Mouse (Mus musculus) brain, adult 2 months (tissue): ENCODE measurements at regions not wholly inside any gene's neighbourhood (a gene's known extent, or its start where the extent isn't known, plus 50 kb on each side); places are given as distances from the start of the nearest gene placed in this dataset.

ENCODE experiments used
- DNase-seq: peaks from one replicate; pipeline ENCODE4 v3.0.0; 2011; ENCODE audit warnings: low read depth, low spot score

GRCm38 (mm10) chr9:47129101-47129500 lies 130.6 kb downstream of the Gm4791 start:
- DNase-seq = no peak

- no peak for DNase-seq
Observed at GRCm38 (mm10) chr9:47133454-47133853, 134.9 kb downstream of the Gm4791 start.

GRCm38 (mm10) chr9:47133873-47134272 lies 135.3 kb downstream of the Gm4791 start:
- no peak for DNase-seq

- DNase-seq = no peak
Observed at GRCm38 (mm10) chr9:47134479-47134878, 135.9 kb downstream of the Gm4791 start.

- DNase-seq = no peak
Observed at GRCm38 (mm10) chr9:47136641-47137040, 138.1 kb downstream of the Gm4791 start.

GRCm38 (mm10) chr9:47153471-47153870 lies 154.9 kb downstream of the Gm4791 start:
- DNase-seq = no peak

- DNase-seq = no peak
Observed at GRCm38 (mm10) chr9:47165480-47166131, 167.1 kb downstream of the Gm4791 start.

- no peak for DNase-seq
Observed at GRCm38 (mm10) chr9:47167681-47168240, 169.2 kb downstream of the Gm4791 start.

GRCm38 (mm10) chr9:47176044-47176443 lies 177.5 kb downstream of the Gm4791 start:
- no peak for DNase-seq

GRCm38 (mm10) chr9:47218101-47218500 lies 219.6 kb downstream of the Gm4791 start:
- no peak for DNase-seq

GRCm38 (mm10) chr9:47223536-47223935 lies 225.0 kb downstream of the Gm4791 start:
- no peak for DNase-seq

- no peak for DNase-seq
Observed at GRCm38 (mm10) chr9:47224249-47224648, 225.7 kb downstream of the Gm4791 start.

GRCm38 (mm10) chr9:47226476-47227271 lies 228.1 kb downstream of the Gm4791 start:
- DNase-seq = peak; percentile 94

GRCm38 (mm10) chr9:47227298-47227697 lies 228.8 kb downstream of the Gm4791 start:
- no peak for DNase-seq

- no peak for DNase-seq
Observed at GRCm38 (mm10) chr9:47228736-47229135, 230.2 kb downstream of the Gm4791 start.

- no peak for DNase-seq
Observed at GRCm38 (mm10) chr9:47229296-47229695, 230.8 kb downstream of the Gm4791 start.

- peak; percentile 90 for DNase-seq
Observed at GRCm38 (mm10) chr9:47240950-47241349, 242.4 kb downstream of the Gm4791 start.

GRCm38 (mm10) chr9:47242051-47242450 lies 243.5 kb downstream of the Gm4791 start:
- DNase-seq = no peak

- no peak for DNase-seq
Observed at GRCm38 (mm10) chr9:47242526-47242925, 244.0 kb downstream of the Gm4791 start.

GRCm38 (mm10) chr9:47249029-47249428 lies 250.5 kb downstream of the Gm4791 start:
- DNase-seq = peak; percentile 50

GRCm38 (mm10) chr9:47251160-47251559 lies 252.6 kb downstream of the Gm4791 start:
- no peak for DNase-seq

- peak; percentile 13 for DNase-seq
Observed at GRCm38 (mm10) chr9:47253836-47254657, 255.5 kb downstream of the Gm4791 start.
